Mouse (Mus musculus) spleen, adult 2 months (tissue): ENCODE measurements around the gene Nek11.

ENCODE experiments used
- CTCF ChIP-seq: fragments of 200-500 bp; IDR thresholded peaks from 2 replicates; pipeline ENCODE4 v1.5.1; 2011; ENCODE audit warnings: mild to moderate bottlenecking, inconsistent platforms; ENCODE audit not compliant: insufficient read depth, insufficient read length, insufficient replicate concordance; ENCODE audit errors: extremely low read depth
- POLR2A ChIP-seq: fragments of 200-500 bp; IDR thresholded peaks from 2 replicates; pipeline ENCODE4 v1.6.1; 2011; ENCODE audit warnings: low read depth, low read length, inconsistent platforms

- TF ChIP-seq CTCF (no peak), POLR2A (no peak)
These were observed 13.2 kb upstream of the Nek11 start for GRCm38 (mm10) chr9:105408549-105408948.
